Mouse (Mus musculus) kidney, postnatal 25 days (tissue): ENCODE measurements around the gene Acss1.

Experiments
- DNase-seq, 2 experiments: peaks; one replicate each; pipeline ENCODE4 v3.0.0; 2021; ENCODE audit warnings: mixed read lengths in 2 of 2

The Acss1 gene

DNA sequence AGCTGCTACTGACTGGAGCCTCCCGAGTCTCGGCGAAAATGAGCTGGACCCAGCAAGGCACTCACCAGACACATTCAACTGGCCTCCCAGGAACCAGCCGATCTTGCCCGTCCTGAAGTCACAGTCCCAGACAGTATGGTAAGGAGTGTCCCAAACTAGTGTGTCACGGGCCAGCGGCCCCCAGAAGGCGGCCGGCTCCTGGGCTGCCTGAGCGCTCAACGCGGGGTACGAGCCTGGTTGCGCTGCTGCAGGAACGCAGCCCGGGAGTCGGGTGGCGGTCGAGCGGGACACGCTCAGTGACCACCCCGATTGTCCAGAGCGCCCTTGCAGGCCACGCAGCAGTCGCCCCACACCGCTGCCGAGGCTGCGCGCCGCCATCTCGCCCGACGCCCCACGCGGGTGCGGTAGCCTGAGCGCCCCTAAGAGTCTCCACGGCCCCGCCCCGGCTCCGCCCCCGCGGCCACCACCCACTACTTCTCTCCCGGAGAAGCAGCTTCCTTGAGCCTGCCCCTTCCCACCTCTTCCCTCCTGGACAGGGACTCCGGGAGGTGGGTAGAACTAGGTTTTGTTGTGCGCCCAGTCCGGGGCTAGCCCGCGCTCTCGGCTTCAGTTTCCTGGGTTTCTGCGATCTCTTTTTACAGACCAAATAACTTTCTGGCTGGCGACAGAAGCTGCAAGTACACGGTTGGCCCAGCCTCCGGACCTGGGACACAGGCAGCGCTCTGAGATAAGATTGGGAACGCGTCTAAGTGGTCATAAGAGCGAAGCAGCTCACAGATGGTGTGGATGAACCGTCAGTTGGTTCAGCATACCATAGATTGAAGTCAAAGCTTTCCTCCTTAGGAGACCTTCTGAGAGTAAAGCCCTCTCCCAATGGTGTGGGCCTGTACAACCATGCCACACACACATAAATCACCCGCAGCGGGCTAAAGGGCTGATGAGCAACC is at the start of gene Acss1:
Acss1 (minus strand) TSS at position 681 of the 947 bp plus-strand sequence.
- DNase-seq = peak; percentile 85 to 94

DNA sequence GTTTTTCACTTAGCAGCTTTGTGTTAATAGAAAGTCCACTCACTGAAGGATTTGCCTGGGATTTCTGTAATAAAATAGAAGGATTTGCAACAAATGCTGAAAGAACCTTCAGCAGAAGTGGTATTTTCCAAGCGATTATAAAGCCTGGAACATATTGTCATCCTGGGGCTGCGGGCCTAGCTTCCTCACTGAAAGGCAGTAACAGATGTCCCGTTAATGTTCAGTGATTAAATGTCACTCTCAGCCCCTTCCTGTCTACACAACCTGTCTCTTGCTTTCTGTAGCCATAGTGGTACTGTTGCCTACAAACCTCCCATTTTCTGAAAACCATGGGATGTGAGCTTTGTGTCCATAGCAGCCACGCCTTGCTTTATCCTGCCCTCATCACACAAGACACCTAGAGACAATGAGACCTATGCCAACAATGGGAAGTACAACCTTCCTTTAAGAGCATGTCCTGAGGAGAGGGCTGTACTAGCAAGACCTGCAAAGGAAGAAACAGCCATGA is 43.9 kb upstream of the Acss1 start:
- DNase-seq = no peak

DNA sequence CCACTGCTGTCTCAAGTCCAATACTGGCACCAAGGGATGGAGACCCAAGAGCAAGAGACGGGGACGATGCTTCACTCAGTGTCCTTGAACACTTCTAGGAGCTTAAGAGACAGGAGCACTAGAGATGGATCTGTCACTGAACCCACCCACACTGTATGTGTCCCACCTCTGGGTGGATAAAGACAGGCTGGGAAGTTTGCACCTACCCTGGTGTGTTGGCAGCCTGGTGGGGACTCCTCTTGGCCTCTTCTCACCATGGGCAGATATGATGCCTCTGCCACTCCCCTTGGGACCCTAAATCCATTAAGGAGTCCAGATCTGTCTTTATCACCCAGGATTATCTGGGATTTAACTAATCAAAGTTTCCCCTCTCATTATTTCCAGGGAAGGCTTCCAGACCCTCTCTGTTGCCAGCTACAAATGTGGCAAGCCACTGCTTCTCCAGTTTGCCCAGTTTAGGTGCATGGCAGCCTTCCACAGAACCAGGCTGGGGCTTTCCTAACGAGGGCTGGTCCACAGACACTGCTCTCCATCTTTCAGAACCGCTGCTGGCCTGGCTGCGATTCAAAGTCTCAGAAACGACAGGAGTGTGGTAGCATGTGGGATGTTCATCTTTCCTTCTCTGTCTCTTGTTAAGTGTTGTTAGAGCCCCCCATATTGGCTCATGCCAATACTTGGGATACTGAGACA is 23.3 kb upstream of the Acss1 start:
- no peak for DNase-seq

DNA sequence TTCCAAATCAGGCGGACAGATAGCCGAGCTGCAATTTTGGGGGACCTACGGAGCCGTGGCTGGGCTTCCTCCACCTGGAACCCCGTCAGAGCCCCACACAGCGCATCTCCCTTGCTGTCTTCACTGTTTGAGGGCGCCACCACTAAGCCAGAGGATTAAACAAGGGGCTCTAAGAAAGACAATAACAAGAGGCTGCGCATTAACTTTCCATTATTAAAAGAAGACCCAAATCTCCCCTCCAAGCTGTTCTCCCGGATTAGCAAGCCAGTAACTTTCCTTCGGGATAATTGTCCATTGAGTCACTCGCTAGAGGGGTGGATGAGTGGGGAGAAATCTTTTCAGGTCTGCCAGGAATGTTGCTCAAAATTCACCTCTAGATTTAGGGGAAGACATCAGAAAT is 21.9 kb upstream of the Acss1 start:
- DNase-seq = no peak

DNA sequence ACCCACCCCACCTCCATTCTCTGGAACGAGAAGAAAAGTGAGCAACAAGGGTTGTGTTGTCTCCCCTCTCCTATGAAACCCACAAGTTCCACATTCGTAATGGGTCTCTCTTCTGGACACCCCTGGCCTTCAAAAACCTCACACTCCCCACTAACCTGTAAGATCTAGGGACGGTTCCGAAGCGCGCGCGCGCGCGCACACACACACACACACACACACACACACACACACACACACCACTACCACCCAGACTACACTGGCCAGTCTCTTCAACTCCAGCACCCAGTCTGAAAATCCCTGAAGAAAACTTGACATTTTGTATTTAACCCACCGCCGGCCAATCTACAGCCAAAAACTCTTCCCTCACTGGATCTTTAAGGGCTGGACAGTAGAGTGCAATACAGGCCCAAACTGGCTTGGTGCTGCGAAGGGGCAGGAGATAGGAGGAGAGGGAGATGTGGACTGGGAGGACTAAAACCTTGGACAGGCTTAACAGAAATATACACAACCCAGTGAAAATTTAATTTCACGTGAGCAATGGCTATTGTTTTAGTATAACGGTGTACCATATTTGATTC is 21.0 kb upstream of the Acss1 start, which contains the start of gene Vsx1:
Vsx1 (minus strand) TSS at position 138 of the 578 bp plus-strand sequence.
- no peak for DNase-seq

DNA sequence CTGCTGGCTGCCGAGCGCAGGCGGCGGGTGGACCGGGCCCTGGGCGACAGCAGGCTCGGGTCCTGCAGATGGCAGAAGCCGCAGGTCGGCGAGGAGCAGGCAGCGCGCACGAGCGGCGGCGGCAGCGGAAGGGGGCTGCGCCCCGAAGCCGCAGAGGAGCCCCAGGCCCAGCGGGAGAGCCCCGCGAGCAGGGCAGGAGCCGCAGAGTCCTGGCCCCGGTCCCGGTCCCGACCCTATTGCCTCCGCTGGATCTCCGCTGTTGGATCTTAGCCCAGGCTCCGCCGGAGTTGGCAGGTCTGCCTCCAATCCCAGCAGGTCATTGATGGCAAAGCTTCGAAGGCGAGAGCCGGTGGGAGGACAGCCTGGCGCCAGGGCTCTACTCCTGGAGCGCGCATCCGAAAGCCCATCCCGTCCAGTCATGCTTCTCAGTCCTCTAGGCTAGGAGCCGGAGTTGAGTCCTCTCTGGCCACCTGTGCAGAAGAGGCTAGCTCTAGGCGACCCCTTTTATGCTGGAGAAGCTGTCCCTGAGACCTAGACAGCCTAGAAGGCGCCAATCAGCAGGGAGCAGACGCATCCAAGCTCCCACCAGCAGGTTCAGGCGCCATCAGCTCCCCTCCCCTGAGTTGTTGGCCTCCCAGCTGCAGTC is 20.4 kb upstream of the Acss1 start:
- peak; percentile 54 to 74 for DNase-seq

DNA sequence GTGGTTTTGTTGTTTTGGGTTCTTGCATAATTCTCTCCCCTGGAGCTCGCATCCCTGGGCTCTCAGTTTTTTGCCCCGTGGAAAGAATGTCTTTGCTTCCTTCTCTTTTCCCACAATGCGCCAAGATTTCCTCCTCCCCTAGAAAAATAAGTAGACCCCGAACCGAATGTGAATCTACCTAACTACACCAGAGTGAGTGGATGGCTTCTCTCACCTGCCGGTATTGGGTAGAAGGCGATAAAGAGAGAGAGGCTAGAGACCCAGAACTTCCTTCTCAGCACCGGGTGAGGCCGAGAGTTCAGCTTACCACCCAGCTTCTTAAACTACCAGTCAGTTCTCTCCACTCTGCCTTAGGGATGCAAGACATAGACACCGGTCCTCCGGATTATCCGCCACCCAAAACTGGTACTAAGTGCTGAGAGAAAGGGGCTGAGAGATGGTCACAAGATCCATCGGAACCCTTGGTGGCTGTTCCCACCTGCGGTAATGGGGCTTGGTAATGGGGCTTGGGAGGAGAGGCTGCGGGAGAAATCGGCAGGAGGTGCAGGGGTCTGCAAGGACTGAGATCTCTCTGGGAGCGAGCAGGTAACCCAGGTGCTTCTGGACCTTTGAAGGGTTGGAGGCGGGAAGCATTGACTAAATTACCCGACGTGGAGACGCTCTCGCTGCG is 19.7 kb upstream of the Acss1 start:
- DNase-seq = no peak

DNA sequence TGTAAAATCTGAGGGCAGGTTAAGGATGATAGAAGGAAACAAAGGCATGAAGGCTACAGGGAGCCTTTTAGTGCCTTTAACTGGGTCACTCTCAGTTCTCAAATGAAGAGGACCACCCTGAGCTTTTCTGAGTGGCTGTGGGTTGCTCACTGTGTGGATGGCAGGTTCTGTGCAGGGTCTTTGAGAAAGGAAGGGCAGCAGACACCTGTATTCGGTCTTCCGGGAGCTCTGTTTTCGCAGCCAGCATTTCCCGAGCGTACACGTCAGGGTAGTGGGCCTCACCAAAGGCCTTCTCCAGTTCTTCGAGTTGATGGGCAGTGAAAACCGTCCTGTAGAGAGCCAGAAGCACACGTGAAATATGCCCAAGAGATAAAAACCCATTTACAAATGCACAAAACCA is 17.1 kb upstream of the Acss1 start:
- DNase-seq = no peak

DNA sequence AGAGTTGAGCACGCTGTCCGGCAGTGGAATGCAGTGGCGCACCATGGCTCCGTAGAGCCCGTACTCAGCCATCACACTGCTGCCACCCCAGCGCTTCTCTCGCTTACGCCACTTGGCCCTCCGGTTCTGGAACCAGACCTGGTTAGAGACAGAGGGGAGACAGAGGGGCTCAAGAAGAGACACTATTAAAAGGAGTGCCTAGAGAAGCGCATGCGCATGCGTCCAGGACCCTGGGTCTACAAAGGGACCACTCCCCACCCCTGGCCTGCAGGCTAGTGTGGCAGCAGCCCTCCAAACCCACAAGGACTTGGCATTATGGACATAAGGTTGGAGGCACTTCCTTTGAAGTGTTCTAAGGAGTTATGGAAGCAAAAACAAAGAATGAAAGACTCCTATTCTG is 16.2 kb upstream of the Acss1 start:
- no peak for DNase-seq

DNA sequence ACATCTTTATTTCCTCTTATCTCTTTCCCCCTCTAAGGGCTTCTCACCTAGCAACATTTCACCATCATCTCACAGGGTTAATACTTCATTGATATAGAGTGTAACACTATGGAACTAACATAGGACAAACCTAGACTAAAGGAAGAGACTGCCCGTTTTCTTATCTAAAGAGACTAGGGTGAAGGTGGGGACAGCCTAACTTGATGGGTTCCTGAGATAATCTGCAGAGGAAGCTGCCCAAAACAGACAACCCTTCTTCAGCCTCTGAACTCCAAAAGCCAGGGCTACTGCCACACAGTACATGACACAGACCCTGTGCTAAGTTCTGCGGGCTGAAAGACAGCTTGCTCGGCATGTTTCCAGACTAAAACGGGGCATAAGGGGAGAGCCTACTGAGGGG is 13.3 kb upstream of the Acss1 start:
- DNase-seq = no peak

DNA sequence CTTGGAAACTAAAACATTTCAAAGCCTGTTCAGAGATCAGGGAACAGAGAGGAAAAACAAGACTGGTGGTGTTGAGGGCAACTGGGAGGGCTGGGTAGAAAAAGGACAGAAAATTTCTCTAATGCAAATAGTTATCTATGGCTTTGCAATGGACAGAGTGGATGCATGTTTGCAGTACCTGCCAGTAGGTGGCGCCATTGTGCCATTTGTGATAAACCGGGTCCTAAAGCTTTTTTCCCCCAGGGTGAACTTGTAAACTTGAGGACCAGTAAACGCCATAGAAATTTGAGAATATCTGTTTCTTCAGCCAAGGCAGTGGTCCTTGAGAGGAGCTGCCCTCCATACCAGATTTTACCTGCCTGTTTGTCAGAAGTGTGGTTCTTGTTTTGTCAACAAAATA is 10.1 kb upstream of the Acss1 start:
- DNase-seq = peak; percentile 69 to 81

DNA sequence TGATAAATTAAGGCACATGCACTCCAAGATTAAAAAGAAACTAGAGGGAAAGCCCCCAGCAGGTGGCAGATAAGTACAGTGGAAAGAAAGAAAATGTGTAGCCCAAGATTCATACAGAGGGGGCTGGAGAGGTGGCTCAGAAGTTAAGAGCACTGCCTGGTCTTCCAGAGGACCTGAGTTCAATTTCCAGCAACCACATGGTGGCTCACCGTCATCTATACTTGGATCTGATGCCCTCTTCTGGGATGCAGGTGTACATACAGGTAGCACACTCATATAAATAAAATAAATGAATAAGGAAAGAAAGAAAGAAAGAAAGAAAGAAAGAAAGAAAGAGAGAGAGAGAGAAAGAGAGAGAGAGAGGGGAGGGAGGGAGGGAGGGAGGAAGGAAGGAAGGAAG is 7.2 kb upstream of the Acss1 start:
- DNase-seq = no peak

DNA sequence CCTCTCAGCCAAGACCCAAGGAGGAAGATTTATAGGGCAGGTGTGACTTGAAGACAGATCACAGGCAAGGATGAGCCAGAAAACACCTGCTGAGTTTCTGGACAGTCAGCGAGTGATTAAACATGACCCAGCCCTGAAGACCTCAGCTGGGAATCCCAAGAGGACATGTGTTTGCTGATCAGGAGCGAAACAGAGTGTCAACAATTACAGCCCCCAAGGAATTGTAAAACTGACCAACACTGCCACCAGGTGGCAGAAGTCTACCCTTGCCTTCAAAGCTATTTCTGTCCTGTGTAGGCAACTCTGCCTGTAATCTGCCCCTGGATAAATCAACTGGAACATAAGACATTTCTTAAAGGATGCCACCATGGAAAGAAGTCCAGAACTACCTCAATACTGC is 6.6 kb upstream of the Acss1 start:
- DNase-seq = peak; percentile 69 to 70

DNA sequence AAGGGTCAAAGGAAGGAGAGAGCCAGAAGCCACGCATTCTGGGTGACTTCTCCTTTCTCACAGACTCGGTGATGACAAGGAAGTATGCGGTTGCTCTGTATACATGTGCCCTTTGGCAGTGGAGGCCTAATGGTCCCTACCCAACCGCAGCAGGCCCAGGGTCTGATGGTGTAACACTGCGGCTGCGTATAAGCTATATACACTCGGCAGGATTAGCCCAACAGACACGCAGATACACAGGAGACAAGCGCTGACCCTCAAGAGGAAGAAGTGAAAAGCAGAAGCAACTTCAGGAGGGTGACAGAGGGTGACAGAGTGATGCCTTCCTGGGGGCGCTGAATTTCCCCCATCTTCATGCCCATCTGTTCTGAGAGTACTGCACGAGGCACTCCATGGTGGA is 5.6 kb upstream of the Acss1 start:
- DNase-seq = no peak

DNA sequence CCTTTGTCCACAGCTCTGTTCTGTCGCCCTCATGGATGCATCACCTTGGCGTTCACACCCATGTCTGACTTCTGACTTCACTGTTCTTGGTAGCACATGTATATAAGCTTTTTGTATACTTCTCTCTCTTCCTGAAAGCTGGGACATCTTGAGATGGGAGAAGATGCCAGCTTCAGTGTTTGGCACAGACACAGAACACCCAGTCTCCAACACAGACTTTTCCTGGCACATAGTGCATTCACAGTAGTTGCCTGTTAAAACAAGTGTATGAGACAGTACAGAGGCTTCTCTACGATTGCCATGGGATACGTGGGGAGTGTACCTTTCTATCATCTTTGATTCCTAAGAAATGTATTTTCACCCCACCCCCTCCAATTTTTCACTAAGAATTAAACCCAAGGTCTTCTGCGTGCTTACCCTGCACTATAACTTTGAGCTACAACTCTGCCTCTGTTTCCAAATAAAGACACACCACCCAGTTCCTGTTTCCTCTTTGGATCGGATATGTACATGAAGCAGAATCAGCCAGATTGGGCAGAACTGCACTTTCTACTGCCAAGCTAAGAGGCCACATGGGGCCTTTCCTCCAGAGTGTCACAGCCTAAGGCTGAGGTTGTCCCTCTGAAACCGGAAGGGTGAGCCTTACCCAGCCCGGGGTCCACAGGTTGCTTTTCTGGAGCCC is 3.5 kb upstream of the Acss1 start:
- no peak for DNase-seq

DNA sequence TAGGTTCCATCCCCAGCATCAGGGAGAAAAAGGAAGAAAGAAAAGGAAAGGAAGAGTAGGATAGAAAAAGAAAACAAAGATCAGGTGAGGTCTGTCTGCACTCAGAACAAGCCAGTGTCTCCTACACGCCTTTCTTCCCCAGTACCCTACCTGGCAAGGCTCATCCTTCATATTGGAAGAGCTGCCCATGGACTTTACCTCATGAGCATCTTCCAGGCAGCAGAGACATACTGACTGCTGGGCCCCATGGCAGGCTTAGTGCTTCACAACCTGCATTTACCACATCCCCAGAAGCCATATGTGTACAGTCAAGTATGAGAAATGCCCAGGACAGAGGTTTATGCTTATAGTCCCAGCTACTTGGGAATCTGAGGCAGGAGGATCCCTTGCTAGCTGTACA is 2.6 kb upstream of the Acss1 start:
- DNase-seq = no peak

DNA sequence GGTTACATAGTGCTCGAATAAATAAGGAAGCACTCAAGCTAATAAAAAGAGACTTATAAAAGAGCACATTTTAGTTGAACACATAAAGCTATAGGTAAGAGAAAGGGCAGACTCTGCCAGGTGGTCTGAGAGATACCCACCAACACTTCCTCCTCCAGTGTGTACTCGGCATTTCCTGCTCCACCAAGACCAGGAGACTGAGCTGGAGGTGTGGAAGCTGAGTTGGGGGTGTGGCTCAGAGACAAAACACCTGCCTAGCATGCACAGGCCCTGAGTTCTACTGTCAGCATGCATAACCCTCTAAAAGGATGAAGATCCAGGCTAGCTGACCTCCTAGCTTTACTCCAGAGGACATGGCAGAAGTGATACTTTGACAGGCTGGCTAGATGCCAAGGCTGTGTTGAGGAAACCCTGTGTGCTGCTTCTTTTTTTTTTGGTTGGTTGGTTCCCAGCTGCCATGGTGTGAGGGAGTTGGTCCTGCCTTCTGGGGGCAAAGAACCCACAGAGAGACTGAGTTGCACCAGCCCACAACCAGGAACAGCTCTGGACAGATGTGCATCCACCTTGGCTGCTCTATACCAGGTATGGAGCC is 1.2 kb upstream of the Acss1 start:
- peak; percentile 56 to 67 for DNase-seq

DNA sequence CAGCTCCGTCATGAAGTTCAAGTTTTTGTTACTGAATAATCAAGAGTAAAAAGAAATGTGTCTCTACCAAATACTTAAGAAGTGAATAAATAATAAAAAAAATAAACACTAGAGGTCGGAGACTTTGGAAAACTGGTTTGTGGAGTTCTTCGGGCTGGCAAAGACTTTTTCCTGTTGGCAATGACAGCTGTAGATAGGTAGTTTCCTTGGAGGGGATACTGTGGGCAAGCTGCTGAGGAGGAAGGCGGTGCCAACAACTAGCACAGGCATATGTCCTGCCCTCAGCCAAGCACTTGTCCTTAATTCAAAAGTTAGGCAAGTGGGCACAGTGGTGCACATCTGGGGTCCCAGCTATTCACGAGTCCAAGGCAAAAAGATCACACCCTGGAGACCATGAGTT is 656 bp upstream of the Acss1 start:
- no peak for DNase-seq

DNA sequence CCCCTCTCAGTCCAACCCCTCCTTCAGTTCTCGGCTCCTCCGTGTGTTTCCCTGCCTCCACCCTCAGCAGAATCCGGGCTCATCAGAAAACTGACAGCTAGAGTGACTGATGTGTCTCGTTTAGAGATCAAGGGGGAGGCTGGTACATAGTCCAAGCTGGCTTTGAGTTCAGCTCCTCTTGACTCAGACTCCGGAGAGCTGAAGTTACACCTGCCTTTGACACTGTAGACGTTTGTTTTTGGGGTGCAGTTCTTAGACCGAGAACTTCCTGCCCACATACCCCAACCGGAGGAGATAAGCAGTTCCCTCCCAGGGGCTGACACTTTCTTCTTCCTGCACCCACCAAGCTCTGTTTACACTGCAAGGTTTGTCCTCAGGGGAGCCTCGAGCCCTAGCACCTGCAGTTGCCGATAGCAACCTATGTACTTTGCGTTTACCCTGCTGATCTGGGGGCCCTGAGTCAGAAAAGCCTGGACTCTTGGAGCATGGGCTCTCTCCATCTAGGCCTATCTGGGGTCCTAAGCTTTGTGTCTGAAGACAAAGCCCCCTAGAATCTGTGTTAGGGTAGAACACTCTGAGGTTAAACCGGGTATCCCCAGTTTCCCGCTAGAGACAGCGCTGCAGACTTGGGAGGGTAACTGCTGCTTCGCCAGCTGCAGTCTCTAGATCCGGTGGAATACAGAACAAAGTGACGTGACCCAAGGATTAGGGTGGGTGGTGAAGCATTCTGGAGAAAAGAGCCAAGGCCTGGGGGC is 1.1 kb downstream of the Acss1 start:
- peak; percentile 46 to 77 for DNase-seq

DNA sequence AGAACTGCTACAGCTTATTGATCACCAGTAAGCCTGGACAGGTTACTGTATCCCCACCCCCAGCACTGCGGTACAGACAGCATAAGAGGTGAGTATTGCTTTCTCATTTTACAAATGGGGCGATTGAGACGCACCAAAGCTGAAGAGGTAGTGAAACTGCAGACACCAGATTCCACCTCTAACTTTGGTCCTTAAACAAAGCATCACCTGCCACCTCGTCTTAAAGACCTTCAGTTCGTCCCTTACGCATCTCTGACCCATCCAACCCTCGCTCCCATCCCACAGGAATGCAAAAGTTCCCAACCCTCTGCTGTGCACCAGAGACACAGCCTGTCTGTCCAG is 1.6 kb downstream of the Acss1 start:
- DNase-seq = no peak
